Mouse (Mus musculus) intestine, postnatal 0 days (tissue): ENCODE measurements at regions not wholly inside any gene's neighbourhood (a gene's known extent, or its start where the extent isn't known, plus 50 kb on each side); places are given as distances from the start of the nearest gene placed in this dataset.

Experiments used
- ATAC-seq: fragments of 200-750 bp; cut with Nextera tagmentation; 2 replicates; pipeline ENCODE4 v1.8.0; 2017; ENCODE audit warnings: mild to moderate bottlenecking, moderate TSS enrichment, moderate library complexity
- H3K27ac ChIP-seq: fragments of 300-500 bp; sonication (generic); 2 replicates; pipeline ENCODE4 v1.5.1; 2014; ENCODE audit warnings: mild to moderate bottlenecking, low read depth, low read length, moderate library complexity
- H3K27me3 ChIP-seq: fragments of 300-500 bp; sonication (generic); replicated peaks from 2 replicates; pipeline ENCODE4 v1.6.1; 2014; ENCODE audit warnings: low read length, mixed read lengths; ENCODE audit not compliant: control insufficient read depth, insufficient read depth
- H3K36me3 ChIP-seq: fragments of 300-500 bp; sonication (generic); 2 replicates; pipeline ENCODE4 v1.6.1; 2014; ENCODE audit warnings: mild to moderate bottlenecking, moderate library complexity; ENCODE audit not compliant: control insufficient read depth, insufficient read depth
- H3K4me1 ChIP-seq: fragments of 300-500 bp; sonication (generic); replicated peaks from 2 replicates; pipeline ENCODE4 v1.6.1; 2014; ENCODE audit warnings: antibody characterized with exemption, low read length, mixed read lengths; ENCODE audit not compliant: control insufficient read depth, insufficient read depth
- H3K4me2 ChIP-seq: fragments of 300-500 bp; sonication (generic); replicated peaks from 2 replicates; pipeline ENCODE4 v1.6.1; 2014; ENCODE audit warnings: low read depth, mild to moderate bottlenecking, moderate library complexity
- H3K4me3 ChIP-seq: fragments of 300-500 bp; sonication (generic); 2 replicates; pipeline ENCODE4 v1.5.1; 2014; ENCODE audit warnings: low read depth, low read length
- H3K9ac ChIP-seq: fragments of 300-500 bp; sonication (generic); 2 replicates; pipeline ENCODE4 v1.6.1; 2014; ENCODE audit warnings: mild to moderate bottlenecking, low read depth, low read length
- H3K9me3 ChIP-seq: fragments of 300-500 bp; sonication (generic); 2 replicates; pipeline ENCODE4 v1.6.1; 2016; ENCODE audit warnings: mixed run types; ENCODE audit not compliant: control insufficient read depth
- CTCF ChIP-seq: sonication (generic); IDR thresholded peaks from 2 replicates; pipeline ENCODE4 v1.5.1; 2016; ENCODE audit warnings: low read depth, mild to moderate bottlenecking, control low read depth, antibody characterized with exemption, moderate library complexity
- WGBS: fragments of 180-500 bp; shearing (Covaris S2); extraction: QIAGEN DNeasy Blood & Tissue Kit; methylation state at CpG from one replicate; pipeline ENCODE4 v1.1.7; 2014; 5-methylcytosine and 5-hydroxymethylcytosine counted together

DNA sequence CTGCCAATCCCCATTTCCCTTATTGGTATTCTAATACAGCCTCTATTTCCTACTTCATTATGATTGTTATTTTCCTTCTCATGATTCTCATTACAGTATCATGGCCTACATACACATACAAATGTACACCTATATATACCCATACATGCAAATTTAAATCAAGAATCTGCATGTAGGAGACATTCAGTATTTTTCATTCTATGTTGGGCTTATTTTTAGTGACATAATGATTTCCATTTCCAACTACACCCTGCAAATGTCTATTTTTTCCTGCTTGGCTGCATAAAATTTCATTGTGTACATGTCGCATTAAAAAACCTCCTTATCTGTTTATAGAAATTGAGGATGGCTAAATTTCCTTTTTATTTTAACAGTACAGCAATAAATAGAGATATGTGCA, 236.9 kb upstream of the Ghitm start:
- WGBS, result 88% methylated on average over 1 of the region's 1 CpGs
- H3K9me3 ChIP-seq, result no peaks in the 10 kb centered on the region
- no peak for TF ChIP-seq CTCF
- H3K27me3 ChIP-seq, result no peaks in the 10 kb centered on the region
- H3K9ac ChIP-seq, result no peak overlapping the region
- H3K4me1 ChIP-seq, result no peaks in the 10 kb centered on the region
- H3K36me3 ChIP-seq, result no peaks in the 10 kb centered on the region
- no peak overlapping the region for H3K27ac ChIP-seq
- no peak for ATAC-seq
- H3K4me3 ChIP-seq, result no peak overlapping the region
- H3K4me2 ChIP-seq, result no peak overlapping the region

DNA sequence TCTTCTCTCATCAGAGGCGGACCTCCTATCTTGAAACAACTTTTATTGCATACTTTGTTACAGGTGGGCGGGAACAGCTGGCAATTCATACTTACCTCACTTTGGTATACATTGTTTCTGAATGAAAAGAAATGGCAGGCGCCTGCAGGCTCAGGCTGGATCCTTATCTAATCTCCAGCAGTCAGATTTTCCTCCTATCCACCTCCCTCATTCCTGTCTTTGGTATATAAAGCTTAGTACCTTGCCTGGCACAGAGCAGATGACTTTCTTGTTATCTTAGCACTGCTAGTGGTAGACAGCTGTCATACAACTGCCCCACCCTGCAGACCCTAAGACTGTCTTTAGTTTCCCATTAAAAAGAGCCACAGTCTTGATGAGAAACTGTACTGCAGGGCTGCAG, 226.8 kb upstream of the Ghitm start:
- no peaks in the 10 kb centered on the region for H3K27me3 ChIP-seq
- H3K4me1 ChIP-seq, result no peaks in the 10 kb centered on the region
- H3K36me3 ChIP-seq, result no peaks in the 10 kb centered on the region
- 37% methylated on average over 3 of the region's 3 CpGs for WGBS
- H3K4me3 ChIP-seq, result no peak overlapping the region
- H3K27ac ChIP-seq, result no peak overlapping the region
- no peak for TF ChIP-seq CTCF
- ATAC-seq, result no peak
- H3K9me3 ChIP-seq, result no peaks in the 10 kb centered on the region
- H3K9ac ChIP-seq, result no peak overlapping the region
- no peak overlapping the region for H3K4me2 ChIP-seq

GRCm38 (mm10) chr14:37355968-37356704, 221.1 kb upstream of the Ghitm start:
- Histone ChIP-seq H3K9me3 (no peaks in the 10 kb centered on the region), H3K9ac (no peak overlapping the region), H3K4me2 (no peak overlapping the region), H3K36me3 (no peaks in the 10 kb centered on the region), H3K4me1 (no peaks in the 10 kb centered on the region), H3K27ac (no peak overlapping the region), H3K27me3 (no peaks in the 10 kb centered on the region), H3K4me3 (no peak overlapping the region)
- no peak for ATAC-seq
- WGBS, result 43% methylated on average over 9 of the region's 9 CpGs
- TF ChIP-seq CTCF, result peak; percentile 66

GRCm38 (mm10) chr14:37323392-37323791, 188.3 kb upstream of the Ghitm start:
- no peak overlapping the region for H3K4me2 ChIP-seq
- no peak overlapping the region for H3K9ac ChIP-seq
- no peaks in the 10 kb centered on the region for H3K36me3 ChIP-seq
- H3K4me3 ChIP-seq, result no peak overlapping the region
- no peak for ATAC-seq
- no peak for TF ChIP-seq CTCF
- no peaks in the 10 kb centered on the region for H3K4me1 ChIP-seq
- H3K27me3 ChIP-seq, result no peaks in the 10 kb centered on the region
- H3K9me3 ChIP-seq, result no peaks in the 10 kb centered on the region
- WGBS, result 35% methylated on average over 4 of the region's 4 CpGs
- no peak overlapping the region for H3K27ac ChIP-seq

DNA sequence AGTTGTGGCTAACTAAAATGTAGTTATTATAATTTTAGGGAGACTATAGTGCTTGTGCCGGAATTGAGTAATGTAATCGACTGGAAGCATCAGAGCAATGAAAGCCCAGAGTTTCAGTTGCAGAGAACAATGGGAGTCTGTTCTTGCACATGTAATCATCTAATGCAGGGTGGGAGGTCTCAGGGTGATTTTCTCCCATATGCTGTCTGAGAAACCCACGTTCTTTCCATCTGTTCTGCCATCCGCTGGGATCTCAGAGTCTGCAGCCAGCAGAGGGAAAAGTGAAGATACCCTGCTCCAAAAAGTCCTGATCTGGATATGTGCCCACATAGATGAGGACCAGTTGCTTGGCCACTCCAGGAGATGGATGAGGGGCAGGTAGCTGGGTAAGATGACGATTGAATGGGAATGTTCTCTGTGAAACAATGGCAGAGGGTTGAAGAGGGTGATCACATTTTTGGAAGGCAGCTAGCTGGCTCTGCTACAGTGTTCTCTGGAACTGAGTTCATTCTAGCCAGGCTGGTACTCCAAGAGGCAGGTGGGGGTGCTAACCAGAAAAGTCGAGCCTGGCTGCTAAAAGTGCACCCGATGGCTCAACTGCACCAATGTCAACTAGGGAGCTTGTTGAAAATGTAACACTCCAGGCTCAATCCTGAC, 180.3 kb upstream of the Ghitm start:
- no peak for TF ChIP-seq CTCF
- H3K36me3 ChIP-seq, result no peaks in the 10 kb centered on the region
- no peak for ATAC-seq
- H3K27ac ChIP-seq, result no peak overlapping the region
- no peaks in the 10 kb centered on the region for H3K9me3 ChIP-seq
- no peak overlapping the region for H3K9ac ChIP-seq
- H3K27me3 ChIP-seq, result no peaks in the 10 kb centered on the region
- 81% methylated on average over 7 of the region's 7 CpGs for WGBS
- no peaks in the 10 kb centered on the region for H3K4me1 ChIP-seq
- H3K4me3 ChIP-seq, result no peak overlapping the region
- no peak overlapping the region for H3K4me2 ChIP-seq

DNA sequence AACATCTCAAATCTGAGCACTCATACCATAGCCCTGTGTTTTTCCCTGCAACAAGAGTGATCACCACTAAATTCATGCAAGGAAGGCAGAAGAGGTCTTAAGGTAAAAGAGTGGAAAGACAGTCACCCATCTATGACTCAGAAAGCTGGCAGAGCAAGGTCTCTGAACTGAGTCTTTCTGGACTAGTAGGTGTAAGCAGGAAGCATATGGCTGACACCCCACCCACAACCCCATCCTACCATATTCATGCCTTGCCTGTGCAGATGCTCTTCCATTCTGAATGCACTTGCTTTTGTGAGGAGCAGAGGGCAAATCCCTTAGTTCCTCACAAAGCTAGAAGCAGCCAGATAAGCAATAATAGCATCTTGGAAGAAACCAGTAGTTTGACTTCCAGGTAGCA, 178.8 kb upstream of the Ghitm start:
- no peak overlapping the region for H3K4me3 ChIP-seq
- no peaks in the 10 kb centered on the region for H3K36me3 ChIP-seq
- H3K27me3 ChIP-seq, result no peaks in the 10 kb centered on the region
- no peak for TF ChIP-seq CTCF
- no peaks in the 10 kb centered on the region for H3K4me1 ChIP-seq
- ATAC-seq, result no peak
- H3K9me3 ChIP-seq, result no peaks in the 10 kb centered on the region
- no peak overlapping the region for H3K27ac ChIP-seq
- H3K4me2 ChIP-seq, result no peak overlapping the region
- no peak overlapping the region for H3K9ac ChIP-seq
